Mouse (Mus musculus) layer of hippocampus, adult 9-11 months (tissue): ENCODE data around the gene F2r.

Experiments
- DNase-seq: peaks from one replicate; pipeline ENCODE4 v3.0.0; 2022

F2r gene

DNA sequence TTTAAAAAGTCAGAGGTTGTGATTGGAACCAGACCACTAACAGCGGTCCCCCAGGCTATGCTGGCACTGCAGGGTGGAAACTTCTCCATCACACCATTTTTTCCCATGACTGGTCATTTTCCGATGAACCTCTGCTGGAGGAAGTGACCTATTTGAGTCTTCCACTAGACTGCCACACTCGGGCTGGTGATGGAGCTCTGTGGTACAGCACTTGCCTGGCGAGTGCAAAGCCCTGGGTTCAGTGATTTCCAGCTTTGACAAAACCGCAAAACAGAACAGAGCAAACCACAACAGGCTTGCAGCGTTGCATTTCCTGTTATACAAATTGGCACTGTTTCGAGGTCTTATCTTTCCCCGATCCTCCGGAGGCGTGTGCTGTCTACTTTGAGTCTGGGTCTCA lies 25.4 kb downstream of the F2r start:
- DNase-seq = no peak

DNA sequence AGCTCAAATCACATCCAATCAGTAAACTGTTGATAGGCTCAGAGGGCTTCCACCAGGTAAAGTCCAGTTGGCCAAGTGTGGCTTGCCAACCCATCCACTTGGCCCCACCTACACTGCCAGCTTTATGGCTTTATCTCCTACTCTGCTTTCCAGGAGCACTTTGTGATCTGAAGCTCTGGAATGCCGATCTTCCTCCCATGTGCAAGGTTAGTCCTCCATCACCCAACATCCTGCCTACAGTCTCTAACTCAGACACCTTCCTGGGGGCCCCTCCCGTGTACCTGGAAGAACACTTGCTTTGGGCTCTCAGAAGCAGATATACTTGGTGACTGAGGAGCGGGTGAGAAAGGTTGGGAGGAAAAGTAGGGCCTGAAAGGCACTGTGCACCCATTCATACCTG lies 26.7 kb downstream of the F2r start:
- no peak for DNase-seq

DNA sequence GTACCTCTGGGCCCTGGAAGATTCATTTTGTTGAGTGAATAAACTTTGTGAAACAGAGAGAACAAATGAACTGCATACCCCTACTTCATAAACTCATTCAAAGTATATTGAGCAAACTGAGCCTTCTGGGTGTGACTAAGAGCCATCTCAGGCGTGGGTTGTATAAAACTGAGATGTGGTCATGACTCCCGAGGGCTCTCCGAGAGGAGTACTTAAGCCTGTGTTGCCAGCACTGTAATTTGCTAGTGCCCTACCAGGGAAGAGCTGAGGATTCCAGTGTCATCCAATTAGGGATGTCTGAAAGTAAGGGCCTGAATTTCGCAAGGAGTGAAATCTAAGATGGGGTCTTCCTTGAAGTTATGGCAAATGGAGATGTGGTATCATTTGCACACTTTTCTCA lies 30.7 kb downstream of the F2r start:
- DNase-seq = no peak

DNA sequence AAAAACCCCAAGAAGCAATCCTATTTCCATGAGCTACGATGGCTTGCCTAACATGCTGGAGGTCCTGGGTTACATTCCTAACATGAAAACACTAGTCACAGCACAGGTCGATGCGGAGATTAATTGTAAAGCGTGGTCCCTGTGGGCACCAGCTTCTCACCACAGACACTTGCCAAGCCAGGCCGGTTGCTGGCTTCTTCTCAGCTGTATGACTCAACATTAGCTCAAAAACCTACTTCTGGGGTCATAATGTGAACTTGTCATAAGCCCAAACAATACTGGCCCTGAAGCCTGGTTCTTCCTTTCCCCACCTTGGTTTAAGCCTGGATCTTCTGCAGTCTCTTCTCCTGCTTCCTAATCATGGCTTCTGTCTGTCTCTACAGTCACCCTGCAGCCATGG lies 33.4 kb downstream of the F2r start:
- no peak for DNase-seq

DNA sequence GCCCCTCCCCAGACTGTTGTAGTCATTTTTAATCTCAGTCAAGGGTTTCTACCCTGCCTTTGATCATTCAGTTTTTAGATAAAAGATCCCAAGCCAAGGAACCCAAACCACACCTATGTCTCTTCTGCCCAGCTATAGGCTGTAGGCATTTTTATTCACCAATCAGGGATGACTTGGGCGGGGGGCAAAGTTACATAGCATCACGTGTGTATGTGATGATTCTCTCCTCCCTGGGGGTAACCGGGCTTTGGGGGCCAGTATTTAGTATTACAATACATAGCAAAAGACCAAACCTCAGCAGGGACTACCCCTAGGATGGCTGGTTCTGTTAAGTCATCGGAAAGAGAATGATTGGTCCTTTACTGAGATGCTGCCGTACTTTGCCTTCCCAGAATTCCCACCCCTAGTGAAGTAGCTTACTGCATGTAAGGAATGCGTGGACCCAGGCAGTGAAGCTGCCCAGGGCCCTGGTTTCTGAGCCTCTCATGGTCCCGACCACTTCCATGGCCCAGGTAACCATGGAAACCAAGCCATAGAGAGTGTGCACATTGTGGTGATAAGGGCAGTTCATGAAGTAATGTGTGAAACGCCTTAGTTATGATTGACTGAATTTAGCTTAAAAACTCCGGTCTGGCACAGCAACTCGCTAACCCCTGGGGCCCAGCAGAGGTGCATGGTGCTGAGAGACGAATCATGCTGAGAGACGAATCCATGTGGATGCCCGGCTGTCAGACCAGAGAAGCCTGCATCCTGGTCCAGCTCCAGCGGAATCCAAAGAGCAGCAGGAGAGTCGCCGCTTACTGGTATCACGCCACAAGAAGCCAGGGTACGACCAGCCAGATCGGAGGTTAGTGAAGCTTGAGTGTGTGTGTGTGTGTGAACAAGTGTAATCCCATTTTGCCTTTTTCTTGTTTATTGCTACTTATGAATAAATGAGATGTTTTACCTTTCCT lies 34.8 kb downstream of the F2r start:
- DNase-seq = no peak

DNA sequence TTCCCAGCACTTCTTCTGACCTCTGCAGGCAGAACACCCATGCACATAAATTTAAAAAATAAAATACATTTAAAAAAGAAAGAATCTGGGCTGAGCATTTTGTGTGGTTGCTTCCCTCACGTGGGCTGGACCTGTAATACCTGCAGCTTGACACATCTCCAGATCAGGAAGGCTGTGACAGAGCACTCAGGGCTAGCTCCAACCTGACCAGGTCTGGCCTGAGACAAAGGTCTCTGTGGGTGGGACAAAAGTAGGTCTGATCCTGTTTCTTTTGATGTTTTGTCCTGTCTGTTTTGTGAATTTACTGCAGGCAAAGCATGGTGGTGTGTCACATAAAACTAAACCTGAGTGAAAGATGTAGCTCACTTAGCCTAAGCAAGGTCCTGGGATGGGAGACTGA lies 36.4 kb downstream of the F2r start:
- no peak for DNase-seq

DNA sequence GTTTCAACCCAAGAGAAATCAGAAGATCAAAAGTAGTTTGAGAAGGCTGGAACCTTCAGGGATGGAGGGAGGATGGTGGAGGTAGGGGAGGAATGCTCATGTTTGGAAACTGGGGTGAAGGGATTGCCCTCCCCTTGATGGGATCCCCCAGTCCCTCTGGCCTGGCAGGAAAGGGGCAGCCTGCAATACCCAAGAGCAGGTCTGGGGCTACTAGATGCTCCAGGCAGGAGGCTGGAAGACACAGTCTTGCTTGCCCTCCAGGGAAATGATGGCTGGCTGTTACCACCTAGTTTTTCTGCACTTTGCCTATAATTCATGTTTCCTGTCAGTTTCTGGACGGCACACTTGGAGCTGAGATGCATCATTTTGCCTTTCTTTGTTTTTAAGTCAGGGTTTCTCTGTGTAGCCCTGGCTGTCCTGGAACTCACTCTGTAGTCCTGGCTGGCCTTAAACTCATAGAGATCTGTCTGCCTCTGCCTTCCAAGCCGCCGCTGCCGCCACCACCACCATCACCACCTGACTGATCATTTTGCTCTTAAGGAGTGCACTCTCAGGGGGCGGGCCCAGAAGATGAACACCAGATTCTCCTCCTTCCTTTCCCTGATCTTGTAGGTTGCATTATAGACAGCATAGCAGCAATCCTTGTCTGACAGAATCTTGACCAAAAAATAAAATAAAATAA lies 40.1 kb downstream of the F2r start:
- no peak for DNase-seq

DNA sequence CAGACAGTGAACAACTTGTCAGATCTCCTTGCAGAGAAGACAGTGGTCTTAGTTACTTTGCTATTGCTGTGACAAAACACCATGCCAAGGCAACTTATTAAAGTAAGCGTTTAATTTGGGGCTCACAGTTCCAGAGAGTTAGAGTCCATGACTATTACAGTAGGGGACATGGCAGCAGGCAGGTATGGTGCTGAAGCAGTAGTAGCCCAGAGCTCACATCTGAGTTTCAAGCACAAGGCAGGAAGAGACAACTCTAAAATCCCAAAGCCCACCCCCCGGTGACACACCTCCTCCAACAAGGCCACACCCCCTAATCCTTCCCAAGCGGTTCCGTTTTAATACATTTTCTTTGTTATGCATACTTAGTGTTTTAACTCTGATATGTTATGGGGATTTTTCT lies 47.4 kb downstream of the F2r start:
- DNase-seq = no peak

DNA sequence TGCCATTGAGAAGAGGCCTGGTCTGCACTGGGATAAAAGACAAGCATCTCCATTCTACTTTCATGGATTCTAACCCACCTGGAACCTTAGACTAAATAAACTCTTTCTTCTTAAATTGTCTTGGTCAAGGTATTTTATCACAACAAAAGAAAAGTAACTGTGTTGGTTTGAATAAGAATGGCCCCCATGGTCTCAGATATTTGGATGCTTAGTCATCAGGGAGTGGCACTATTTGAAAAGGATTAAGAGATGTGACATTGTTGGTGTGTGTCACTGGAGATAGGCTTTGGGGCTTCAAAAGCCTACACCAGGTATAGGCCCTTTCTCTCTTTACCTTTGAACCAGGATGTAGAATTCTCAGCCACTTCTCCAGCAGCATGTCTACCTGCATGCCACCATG lies 49.0 kb downstream of the F2r start:
- no peak for DNase-seq

DNA sequence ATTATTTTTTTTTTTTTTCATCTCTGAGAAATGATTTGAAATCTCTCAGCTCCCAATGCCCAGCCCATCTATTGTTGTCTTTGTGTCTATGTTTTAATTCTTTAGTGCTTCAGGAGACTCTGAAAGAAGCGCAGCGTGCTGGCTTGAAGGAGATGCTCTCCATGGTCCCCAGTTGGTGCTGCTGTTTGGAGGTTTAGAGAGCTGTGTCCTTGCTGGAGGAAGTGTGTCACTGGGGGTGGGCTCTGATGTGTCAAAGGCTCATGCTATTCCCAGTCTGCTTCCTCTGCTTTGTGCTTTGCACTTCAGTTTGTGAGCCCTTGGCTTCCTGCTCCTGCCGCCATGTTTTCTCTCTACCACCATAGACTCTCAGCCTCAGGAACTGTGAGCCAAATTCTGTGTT lies 50.0 kb downstream of the F2r start:
- DNase-seq = no peak

DNA sequence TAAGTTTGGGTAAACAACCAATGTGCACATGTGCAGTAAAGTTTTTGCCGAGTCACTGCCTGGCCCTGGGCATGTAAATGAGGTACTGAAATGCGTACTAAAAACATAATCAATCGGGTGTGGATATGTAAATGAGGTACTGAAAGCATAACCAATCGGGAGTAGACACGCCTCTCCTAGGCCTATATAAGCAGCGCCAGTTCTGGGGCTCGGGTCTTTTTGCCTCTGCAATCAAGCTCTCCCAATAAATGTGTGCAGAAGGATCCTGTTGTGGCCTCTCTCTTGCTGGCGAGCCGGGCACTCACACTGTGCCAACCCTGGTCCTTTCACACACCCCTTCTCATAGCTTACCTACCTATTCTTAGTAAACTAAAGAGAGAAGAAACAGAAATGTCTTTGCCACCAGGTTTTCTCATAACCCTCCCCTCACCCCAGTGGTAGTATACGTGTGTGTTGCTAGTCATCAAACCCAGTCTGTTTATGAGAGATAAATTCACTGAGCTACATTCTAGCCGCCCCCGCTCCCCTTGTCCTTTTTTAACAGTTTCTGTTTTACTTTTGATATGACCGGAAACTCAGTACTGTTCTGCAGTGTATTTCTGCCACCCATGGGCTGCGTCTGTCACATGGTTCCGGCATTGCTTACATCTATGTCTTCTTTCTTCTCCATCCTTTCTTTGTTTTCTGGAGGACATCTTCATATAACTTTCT lies 51.3 kb downstream of the F2r start:
- no peak for DNase-seq

DNA sequence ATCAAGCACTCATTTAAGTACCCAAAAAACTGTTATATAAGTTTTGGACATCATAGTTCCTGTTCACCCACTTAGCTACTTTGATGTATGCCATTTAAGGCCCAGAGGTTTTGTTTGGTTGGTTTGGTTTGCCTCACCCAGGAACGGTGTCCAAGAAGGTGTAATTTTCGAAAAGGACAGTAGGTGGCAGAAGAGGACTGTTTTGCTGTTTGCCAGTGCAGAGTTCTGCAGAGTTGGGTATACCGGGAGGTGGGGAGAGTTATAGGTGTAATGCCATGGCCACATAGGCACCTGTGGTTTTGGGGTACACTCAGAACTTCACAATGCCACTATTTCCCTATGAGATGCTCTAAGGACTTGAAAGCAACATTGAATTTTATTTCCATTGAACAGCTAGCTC lies 54.6 kb downstream of the F2r start:
- DNase-seq = peak; percentile 40

DNA sequence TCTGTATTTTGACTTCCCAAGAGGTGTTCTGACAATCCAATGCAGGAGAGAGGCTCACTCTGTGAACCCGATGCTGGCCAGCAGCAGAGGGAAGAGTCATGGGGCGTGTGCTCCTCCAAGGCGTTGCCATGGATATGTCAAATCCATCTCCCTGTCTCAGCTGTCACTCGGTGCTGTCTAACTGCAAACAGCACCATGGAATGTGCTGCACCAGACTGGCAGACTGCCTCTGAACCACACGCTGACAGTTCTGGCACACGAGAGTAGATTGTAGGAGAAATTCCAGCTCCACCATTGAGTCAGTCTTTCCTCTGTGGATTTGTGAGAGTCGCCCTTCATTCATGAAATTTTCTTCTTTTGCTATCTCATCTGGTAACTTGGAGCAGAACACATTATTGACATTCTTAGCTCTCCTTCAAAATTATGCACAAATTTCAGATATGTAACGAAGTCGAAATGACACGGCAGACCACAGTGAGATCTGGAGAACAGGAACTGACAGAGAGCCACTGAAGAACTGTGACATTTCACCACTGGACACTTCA lies 55.1 kb downstream of the F2r start:
- peak; percentile 62 for DNase-seq

DNA sequence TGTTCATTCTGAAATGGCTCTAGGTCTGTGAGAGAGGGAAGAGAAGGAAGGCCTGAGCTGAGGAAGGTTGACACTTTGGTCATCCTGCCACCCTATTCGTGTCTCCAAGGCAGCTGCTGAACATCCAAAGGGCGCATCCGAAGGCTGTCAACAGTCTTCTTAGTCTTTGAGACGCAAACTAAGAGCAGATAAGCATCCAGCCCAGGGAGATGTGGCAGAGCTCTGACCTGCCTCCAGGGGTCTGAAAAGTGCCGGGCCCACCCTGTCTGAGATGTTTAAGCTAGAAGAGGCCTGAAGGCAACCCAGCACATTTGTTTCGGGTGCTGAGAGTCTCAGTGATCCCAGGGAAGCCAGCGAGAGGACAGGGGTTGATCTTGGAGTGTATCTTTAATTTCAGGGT lies 61.0 kb downstream of the F2r start:
- no peak for DNase-seq

DNA sequence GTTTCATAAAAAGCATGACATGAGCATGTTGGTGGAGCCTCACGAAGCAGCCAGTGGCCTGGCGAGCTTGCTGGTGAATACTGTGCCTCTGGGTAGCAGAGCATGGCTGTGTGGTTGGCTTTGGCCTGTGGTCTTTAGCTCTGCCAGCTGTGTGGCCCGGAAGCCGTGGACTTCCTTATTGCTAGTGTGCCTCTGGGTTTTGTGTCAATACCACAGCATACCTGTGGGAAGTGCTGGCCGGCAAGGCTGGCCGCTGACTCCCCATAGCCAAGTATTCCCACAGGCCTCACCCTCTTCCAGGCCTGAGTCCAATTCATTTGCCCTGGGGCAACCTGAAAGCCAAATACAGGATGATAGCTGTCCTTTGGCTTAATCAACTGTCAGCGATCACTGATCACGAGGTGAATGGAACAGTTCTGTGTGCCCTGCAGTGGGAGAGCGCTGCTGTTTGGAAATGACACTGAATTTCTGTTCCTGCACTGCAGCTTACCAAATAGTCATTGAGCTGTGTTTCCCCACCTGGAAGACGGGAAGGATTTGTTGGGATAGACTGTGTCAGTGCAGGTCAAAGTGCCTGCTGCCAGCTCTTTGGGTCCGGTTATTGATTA lies 64.3 kb downstream of the F2r start:
- no peak for DNase-seq
